Mouse (Mus musculus): Measurements from ENCODE around the gene Olfr1044.
"Not testable (repeated sequence)": the region's sequence is repeated elsewhere in the genome, so short reads cannot be mapped to it uniquely, and the experiment has no call there.

Olfr1044 gene

DNA sequence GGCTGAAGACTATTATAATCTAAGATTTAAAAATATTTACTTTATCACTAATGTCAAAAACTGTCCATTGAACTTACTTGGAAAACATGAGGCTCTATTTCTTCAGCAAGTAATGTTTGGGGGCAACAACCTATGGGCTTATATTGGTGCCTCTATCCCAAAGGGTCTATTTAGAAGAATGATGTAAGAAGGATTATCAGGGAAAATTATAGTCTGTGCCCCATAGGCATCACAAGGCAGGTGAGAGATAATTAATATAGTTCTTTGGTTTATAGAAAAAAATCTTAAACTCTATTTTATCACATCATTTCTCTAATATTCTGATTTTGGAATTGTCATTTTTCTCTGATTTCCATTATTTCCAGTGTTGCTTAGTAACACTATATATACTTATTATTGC, at the start of gene Olfr1044:
TSS of gene Olfr1044 (minus strand) at position 101 of the 400 bp plus-strand sequence.
- no peak for DNase-seq

DNA sequence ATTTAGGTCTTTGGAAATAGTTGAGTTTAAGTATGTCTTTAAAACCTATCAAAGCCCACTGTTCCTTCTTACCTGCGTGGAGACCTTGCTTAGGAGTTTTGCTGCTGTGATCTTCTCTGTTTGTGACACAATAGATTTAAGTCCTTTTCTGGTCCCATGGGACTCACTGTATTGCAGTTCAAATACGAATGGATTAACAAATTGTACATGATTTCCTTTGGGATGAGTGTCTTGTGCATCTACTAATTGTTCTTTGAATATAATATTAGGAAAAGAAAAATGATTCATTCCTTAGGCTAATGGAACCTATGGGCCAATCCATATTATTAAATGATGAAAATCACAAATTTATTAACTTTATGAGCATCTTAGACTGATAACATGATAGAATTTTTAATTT, 41.6 kb upstream of the Olfr1044 start, which contains the start of gene Olfr1046:
TSS of gene Olfr1046 (minus strand) at position 101 of the 400 bp plus-strand sequence.
- DNase-seq = no peak

DNA sequence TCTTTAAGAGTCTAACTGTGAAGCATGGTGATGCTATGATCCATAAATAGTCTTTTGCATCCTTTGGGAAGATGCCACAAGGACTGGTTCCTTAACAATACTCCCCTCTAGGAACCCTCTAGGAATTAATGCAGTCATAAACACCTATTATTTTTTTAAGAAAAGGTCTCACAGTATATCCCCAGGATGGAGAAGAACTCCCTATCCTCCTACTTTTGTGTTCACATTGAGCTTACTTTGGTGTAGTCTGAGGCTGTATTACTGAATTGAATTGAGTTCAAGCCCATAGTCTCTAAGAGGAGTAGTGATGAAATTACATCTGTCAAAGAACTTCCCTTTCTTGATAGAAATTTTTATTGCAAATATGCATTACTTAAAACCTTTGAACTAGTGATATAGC, 25.3 kb upstream of the Olfr1044 start, which contains the start of gene Olfr1045:
TSS of gene Olfr1045 (minus strand) at position 101 of the 400 bp plus-strand sequence.
- DNase-seq = no peak

DNA sequence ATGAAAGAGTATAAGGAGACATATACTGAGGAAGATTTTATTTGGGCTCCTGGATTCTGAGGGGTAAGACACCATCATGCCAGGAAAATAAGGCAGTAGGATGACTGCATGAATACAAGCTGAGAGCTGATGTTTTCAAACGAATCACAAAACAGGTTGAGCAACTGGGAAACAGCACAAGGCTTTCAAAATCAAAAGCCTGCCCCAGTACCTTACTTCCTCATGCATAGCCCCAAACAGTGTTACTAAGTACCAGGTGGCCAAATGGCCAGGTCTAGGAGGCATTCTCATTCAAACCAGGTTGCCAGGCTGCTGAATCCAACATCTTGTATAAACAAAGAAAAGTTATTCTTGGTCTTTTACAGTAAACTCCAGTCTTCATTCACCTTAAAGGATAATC, 18.2 kb upstream of the Olfr1044 start:
- DNase-seq = no peak

DNA sequence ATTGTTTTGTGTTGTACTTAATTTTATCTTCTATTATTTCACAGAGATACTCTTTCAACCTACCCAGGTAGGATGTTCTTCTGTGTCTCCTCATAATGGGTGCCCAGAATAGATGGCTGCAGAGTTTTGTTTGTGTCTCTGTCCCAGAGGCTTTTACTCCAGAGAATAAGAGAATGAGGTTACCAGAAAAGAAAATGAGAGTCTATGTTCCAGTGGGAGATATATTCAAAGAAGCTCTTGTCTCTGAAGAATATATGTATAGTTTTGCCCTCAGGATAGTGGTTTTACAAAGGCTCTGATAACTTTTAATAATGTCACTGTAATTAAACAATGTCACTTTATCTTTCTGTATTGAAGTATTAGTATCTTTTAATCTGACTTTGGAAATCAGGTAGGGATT, 8.0 kb upstream of the Olfr1044 start, which contains the start of gene Olfr52:
TSS of gene Olfr52 (minus strand) at position 101 of the 400 bp plus-strand sequence.
- no peak for DNase-seq

DNA sequence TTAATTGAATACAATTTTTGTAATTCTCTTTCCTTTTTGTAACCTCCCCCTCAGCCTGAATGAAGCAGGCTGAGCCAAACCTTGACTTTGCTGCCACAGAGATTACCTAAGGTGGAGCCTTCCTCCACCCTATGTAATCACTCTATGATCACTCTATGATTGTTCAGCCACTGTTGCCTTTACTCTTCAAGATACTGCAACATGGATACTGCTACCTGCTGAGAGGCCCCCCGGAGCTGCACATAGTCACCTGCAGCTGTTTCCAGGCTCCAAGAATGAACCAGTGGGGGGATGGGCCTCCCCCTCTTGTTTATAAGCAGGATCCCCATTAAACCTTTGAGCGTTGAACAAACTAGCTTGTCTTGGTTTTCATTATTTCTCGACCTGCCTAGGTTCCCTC, 2.3 kb upstream of the Olfr1044 start:
- no peak for DNase-seq

DNA sequence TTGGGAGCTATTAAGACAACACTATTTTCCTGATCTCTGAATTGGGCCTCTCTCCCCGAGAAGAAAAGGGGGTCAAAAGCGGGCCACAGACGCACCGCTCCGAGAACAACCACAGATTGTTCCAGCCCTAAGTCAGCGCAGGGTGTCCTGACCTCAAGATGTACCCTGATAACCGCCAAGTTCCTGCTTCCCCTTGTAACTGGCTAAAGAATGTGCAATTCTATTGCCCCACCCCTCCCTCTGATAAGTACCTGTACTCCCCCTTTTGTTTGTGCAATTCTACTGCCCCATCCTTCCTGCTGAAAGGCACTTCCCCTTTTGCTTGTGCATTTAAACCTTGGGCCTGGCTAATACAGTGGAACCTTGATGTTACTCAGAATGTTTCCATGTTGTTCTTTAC, 2.2 kb downstream of the Olfr1044 start:
- not testable (repeated sequence) for DNase-seq

DNA sequence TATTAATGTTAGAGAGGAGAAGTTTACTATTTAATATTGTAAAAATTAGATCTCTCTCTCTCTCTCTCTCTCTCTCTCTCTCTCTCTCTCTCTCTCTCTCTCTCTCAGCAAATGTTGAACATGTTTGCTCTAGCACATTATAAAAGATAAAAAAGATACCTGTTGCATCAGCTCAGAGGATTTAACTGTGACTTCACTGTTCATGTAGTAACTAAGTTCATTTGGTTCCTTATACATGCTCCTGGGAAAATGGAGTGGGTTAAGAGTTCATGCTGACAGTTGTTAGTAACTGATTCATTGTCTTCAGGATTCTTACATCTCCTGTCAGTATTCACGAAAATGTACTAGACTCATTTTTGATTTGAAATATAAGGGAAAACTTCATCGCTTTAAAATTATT, 10.2 kb downstream of the Olfr1044 start, which contains the start of gene Olfr1043:
TSS of gene Olfr1043 (minus strand) at position 101 of the 400 bp plus-strand sequence.
- no peak for DNase-seq

DNA sequence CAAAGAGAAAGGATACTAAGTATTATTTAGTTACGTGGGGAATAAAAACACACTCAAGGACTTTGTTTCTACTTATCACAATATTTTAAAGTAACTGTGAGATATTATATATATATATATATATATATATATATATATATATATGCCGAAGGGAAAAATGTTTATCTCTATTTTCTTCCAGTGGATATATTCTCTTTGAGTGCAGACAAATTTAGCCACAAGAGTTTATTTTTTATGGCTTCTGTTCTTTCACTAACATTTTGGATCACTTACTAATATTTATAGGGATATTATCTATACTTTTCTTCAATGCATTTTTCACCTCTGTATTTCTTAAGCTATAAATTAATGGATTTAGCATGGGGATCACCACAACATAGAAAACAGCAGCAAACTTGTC, 15.9 kb downstream of the Olfr1044 start, which contains the start of gene Olfr1042:
TSS of gene Olfr1042 (minus strand) at position 101 of the 400 bp plus-strand sequence.
- DNase-seq = no peak

DNA sequence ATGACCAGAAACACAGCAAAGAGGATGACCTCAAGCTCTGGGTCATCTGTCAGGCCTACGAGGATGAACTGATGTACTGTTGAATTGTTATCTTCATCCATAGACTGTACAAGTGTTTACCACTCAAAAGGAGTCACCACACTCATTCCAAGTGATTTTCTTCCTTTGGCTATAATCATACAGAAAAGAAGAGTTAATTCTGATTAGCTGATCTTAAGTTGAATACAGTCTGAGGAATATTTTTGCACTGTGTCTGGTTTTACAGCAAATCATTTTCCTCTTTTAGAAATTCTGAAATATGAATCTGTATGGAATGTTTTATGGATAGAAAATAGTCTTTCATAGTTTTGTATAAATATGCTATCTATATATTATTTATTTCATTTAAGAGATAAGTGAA, 31.0 kb downstream of the Olfr1044 start, which contains the start of gene Olfr1040:
TSS of gene Olfr1040 (minus strand) at position 101 of the 400 bp plus-strand sequence.
- DNase-seq = no peak

DNA sequence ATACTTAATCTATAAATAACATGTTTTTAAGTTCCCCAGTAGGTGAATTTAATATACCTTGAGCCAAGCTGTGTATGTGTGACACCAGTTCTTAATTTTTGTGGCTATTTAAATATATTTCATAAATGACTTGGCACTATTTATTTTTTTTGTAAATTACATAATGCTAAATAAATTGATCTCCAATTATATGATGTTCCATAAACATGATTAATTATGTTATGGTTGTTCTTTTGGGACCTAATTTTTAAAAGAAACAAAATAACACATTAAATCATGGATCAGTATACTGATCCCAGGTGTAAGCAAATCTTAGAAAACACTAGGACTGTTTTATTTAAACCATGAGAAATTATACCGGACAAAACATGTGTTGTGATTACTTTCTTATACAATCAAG, 41.8 kb downstream of the Olfr1044 start, which contains the start of gene Olfr1039:
TSS of gene Olfr1039 (minus strand) at position 101 of the 400 bp plus-strand sequence.
- DNase-seq = no peak
